Mouse (Mus musculus) megakaryocyte, embryonic 14.5 days (primary cell): ENCODE measurements around the gene Cbx5.

ENCODE experiments used
- FLI1 ChIP-seq: IDR thresholded peaks from 2 replicates; pipeline ENCODE4 v1.6.1; 2012; ENCODE audit warnings: low read length, inconsistent platforms, mixed read lengths
- GATA1 ChIP-seq: IDR thresholded peaks from 3 replicates; pipeline ENCODE4 v1.6.1; 2012; ENCODE audit warnings: mixed read lengths, low read length, inconsistent platforms, borderline replicate concordance

DNA sequence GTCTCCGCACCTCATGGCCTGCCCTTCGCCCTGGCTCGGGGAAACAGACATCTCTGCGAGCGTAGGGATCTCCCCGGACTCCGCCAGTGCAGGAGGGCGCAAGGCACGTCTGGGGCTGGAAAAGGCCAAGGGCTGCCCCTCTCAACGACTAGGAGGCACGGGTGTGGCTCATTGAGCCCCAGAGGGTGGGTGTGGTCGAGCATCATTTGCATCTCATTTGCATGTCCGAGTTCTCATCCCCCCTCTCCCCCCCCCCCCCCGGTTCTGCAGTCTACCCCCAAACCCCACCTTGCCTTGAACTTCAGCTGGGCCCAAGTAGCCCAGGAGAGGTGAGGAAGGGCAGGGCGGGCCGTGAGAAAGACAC lies 69.3 kb downstream of the Cbx5 start:
- TF ChIP-seq FLI1 (no peak), GATA1 (no peak)
